Mouse (Mus musculus) heart, adult 8-10 months (tissue): ENCODE results near the gene Aqp5. TPM values are rescaled to one million over a fixed set of nuclear protein-coding genes. Genes with fewer than 3 reads are reported as not detected.
A peak's percentile ranks its signal among the peaks of the same experiment; 100 is the strongest.

Experiments used
- DNase-seq: peaks from one replicate; pipeline ENCODE4 v3.0.0; 2022; ENCODE audit warnings: low spot score
- total RNA-seq, 4 experiments: library from RNA; stranded (reverse); gene quantifications; 2 replicates each; pipeline ENCODE4 v1.2.4; 2022

Aqp5 gene
- total RNA-seq, 4 experiments from 2014 or later = 0.26 to 0.57 (median 0.37) TPM; not detected in 1

DNA sequence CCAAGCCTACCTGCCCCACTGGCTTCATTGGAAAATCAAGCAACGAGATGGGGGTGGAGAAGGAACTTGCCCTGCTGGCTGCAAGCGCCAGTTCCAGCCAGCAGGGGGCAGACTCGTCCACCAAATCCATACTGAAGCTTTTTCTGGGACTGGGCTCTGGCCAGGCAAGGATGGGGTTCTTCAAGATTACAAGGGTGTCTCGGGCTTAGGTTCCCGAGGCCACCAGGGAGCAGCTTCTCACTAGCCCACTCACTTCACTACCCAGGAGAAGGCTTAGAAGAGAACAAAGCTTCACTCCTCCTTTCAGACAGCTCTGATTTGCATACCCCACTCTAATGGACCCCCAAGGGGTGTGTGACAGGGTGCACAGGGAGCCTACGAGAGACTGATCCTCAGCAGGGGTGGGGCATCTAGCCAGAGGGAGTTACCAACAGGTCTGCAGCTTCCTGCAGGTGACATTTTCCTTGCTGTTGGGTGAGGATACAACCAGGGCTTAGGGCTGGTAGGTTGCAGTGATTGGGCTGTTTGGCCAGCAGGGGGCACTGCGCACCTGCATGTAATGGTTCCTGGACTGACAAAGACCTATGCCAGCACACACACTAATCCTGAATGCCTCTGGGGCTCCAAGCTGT, 5.6 kb downstream of the Aqp5 start:
- peak; percentile 71 for DNase-seq

DNA sequence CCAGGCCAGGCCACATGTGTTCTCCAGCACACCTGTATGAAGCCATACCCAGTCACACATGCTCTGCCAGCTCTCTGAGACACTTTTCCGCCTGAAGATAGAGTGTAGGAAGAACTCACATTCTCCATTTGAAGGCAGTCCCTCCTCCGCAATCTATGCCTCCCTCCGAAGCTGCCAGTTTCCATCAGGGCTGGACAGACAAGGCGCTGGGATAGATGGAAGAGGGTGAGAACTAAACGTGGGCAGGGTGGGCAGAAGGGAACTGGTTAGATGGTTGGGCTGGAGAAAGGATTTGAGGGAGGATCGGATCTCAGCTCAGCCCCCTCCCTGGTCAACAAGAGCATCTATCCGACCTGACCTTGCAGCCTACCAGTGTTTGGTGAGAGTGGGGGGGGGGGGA, 6.3 kb downstream of the Aqp5 start:
- no peak for DNase-seq

DNA sequence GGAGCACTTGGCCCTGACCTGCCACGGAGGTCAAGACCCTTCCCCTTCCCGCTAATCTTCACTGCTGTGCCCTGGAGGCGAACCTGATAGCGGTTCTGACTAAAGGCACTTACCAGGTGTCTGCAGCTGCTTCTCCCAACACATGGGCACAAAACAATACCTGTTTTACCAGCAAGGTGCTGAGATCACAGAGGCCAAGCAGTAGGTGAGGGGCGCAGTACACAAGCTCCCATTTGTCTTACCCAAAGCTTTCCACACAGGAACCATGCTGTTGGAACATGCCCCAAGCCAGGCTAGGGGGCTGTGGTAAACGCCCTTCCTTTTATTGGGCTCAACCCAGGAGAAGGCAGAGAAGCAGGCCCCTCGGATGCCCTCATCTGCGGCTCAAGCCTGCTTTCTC, 7.0 kb downstream of the Aqp5 start:
- DNase-seq = no peak

DNA sequence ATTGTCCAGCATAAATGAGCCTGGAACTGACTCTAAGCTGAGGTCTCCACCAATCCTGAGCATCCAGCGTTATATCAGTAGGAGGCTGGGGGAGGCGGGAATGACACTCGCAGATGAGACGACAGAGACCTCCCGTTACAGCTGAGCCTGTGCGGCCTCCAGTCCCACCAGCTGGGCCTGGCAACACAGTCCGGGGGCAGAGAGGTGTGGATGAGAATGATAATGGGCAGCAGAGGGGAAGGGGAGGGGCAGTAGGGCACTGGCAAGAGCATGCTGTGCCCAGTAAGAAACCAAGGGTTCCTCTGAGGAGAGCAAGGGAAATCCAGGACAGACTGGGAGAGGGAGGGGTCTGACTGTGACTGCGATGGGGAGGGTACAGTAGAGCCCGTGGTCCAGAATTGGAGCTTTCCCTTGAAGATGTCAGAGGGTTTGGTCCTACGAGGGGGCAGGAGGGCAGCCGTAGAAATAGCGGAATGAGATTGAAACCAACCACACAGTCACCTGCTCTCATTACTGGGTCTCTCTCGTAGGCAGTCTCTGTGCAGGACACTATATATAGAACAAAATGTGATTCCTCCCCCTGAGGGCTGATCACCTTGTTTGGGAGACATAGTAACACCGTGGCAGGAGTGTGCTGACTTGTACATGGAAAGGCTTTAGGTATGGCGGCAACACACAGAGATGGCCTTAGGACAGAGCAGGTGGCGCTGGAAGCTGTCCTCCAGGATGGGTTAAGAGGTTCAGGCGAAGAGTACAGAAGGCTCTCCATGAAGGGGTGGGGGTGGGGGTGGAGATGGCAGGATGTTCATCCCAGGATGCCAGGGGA, 8.9 kb downstream of the Aqp5 start:
- DNase-seq = no peak

DNA sequence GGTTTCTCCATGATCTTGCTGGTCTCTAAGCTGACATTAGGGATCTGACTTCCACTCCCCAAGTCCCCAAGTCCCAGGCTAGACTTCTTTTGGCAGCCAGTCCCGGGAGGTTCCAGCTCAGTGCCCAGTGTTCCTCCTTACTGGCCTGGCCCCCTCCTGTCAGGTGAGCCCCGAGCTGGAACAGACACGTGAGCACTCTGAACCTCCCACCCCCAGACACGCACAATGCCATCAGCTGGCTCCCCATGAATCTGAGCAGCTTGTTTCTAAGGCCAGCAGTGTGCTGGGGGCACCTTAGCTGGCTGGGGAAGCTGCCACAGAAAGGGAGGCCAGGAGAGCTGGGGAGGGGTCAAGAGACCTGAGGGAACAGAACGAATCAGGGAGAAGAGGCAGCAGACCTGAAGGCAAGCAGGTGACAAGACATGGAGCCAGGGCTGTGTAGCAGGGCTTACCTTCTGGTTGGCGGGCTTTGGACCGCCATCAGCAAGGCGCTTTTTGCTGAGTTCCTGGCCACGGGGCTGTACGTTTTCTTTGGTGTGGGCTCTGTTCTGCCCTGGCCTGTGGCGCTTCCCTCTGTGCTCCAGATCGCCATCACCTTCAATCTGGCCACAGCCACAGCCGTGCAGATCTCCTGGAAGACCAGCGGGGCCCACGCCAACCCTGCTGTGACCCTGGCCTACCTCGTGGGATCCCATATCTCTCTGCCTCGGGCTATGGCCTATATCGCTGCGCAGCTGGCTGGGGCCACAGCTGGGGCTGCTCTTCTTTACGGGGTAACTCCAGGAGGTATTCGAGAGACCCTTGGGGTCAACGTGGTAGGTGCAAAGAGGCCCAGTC, 10.6 kb downstream of the Aqp5 start, which contains the start of gene Aqp6:
TSS of gene Aqp6 (plus strand) at position 415 of the 837 bp plus-strand sequence.
- DNase-seq = no peak

DNA sequence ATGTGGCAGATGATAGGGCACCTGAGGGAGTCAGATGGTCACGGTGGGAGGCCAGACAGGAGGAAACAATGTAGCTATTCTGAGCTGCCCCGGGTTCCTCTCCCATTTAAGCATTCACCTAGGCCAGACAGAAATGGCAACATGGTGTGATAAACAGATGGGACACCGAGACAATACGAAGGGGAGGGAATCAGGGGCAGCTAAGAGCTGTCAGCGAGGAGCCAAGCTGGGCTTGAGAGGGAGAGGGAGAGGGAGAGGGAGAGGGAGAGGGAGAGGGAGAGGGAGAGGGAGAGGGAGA, 11.2 kb downstream of the Aqp5 start:
- no peak for DNase-seq

DNA sequence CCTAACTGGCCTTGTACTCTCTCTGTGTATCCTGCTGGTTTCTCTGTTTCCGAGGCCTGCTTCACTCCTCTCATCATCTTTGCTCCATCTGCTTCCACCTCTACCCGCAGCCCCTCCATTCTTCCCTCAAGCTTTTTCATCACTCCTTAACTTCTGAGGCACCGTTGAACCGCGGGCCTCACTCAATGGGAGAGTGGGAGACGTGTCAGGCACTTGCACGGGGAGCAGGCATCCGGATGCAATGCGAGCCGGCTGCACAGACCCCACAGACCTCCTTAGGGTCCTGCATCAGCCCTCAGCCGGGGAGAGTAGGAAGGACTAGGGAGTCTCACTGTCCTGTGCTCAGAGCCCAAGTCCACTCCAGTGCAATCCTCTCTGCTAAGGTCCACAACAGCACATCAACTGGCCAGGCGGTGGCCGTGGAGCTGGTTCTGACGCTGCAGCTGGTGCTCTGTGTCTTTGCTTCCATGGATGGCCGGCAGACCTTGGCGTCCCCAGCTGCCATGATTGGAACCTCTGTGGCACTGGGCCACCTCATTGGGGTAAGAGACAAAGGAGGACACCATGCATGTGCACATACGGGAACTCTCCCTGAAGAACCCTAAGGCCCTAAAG, 11.7 kb downstream of the Aqp5 start:
- no peak for DNase-seq

DNA sequence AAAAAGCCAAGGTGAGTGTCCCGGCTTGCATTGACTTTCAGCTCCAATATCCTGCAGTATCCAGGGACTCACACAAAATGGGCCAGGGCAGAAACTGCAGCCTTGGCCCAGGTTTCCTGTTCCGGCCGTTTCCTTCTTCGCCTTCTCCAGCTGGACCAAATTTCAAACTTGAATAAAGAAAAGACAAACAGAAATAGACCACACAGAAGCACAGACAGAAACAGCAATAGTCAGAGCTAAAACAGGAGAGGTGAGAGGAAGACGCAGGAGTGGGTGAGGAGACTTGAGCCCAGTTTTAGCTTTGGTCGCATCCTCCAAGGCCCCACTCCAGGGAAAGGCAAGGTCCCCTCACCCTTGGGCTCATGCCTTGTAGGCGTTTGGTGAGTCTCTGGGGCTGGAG, 12.6 kb downstream of the Aqp5 start:
- no peak for DNase-seq

DNA sequence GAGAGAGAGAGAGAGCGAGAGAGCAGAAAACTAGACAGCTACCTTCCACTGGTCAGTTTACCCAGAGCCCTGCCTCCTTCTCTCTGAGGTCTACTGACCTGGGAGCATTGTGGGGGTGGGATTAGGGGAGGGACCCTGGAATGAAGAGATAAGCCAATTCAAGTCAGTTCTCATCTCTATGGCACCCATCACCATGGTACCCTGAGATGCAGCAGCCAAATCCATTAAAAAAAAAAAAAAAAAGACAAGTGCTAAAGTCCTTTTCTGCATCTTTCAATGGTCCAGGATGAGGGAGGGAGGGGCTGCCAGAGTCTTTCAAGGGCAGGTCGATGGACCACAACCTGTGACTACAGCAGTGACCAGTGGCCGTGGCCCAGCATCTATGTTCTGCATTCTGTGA, 15.0 kb downstream of the Aqp5 start:
- DNase-seq = no peak

DNA sequence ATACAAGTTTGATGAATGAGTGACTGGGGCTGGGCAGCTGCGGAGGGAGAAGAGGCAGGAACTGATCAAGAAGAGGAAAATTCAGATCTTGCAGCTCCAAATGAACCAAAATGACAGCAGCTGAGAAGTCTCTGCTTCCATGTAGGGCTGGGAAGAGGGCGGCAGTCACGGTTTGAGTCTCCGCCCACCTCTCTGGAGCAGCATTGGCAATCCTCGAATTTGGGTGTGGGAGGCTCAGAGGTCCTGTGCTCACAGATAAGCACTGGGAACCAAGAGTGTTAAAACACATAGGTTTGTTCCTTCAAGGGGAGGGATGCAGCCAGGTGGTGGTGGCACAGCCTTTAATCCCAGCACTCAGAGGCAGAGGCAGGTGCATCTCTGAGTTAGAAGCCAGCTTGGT, 15.9 kb downstream of the Aqp5 start:
- no peak for DNase-seq

DNA sequence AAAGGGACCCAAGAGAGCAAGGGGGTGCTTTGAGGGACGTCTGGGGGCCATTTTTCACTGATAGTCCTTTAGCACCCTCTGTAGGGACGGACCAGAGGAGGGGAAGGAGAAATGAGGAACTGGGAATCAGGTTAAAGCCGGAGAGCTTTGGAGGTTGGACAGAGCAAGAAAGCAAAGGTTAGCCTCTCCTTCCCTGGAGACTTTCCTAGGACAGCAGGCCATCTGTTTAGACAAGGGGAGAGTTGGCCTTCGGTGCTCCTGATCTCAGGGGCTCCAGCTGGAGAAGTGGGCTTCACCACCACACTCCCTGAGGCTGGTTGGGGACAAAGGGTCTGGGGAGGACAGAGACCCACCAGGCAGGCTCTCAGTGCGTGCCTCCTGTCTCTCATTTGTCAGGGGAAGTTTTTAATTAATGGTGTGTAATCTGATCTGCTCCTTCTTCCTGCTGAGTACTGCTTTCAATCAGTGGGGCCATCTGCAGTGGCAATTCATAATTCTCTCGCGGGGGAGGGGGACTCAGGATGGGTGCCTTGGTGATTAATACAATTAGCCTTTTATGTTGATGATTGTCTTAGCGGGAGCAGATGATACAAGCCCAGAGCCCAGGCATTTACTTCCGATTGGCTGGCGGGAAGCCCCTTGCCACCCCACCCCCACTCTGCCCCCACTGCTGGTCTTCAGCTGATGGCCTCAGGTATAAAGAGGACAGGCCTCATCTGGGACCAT, 17.0 kb downstream of the Aqp5 start:
- DNase-seq = no peak

DNA sequence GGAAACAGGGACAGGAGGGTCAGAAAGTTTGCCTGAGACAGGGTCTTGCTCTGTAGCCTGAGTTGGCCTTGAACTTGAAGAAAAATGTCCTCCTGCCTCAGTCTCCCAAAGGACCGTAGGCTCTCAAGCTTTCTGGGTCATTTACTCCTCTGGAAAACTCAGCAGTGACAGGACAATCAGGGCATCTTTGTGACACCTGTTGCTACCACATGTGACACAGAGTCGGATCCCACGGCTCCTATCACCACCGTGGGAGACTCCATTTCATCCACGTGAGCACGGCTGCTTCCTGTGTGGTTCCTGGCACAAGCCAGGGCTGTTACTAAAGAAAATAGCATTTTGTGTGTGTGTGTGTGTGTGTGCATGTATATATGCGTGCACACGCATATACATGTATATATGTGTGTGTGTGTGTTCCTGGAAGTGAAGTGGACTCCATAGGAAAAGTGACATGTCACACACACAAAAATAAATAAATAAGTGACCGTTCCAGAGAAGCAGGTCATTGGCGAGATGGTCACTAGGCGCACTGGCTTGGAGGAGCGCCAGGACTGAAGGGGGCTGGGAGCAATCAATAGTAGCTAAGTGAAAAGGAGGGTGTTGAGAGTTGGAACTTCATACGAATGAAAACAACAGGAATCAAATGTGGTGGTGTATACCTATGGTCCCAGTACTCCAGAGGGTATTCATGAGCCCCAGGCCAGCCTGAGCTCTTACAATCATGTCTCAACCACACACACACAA, 18.0 kb downstream of the Aqp5 start:
- no peak for DNase-seq

DNA sequence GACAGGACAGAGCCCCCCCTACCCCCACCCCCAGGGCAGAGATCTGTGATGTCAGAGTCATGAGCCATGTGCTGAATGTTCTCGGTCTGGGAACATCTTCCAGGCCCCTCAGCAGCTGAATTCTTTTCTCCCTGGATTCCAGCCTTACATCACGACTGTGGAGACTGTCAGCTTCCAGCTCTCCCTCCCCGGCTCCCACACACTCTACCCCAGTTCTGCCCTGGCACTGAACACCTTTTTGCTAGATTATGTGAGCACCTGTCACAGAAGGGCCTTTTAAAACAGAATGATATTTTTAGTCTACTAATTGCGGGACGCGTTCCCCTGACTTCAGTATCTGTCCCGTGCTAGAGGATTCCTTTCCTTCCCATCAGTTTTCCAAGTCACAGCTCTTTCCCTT, 21.0 kb downstream of the Aqp5 start:
- DNase-seq = no peak

DNA sequence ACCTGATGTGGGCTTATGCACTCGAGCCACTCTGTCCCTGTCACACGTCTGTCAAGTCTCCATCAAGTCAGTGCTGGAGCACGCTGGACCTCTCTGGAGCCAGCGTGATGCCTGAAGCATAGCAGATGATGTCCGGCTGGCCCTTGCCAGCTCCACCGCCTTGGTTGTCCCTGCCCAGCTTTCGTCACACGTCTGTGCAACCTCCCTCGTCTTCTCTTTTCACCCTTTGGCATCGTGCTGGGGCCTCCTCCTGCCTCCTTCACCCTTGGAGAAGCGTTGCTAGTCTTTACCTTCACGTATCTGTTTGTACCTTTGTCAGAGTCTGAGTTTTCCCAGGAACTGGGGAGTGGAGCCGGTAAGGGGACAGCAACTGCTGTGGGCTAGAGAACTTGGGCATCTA, 23.7 kb downstream of the Aqp5 start:
- DNase-seq = no peak

DNA sequence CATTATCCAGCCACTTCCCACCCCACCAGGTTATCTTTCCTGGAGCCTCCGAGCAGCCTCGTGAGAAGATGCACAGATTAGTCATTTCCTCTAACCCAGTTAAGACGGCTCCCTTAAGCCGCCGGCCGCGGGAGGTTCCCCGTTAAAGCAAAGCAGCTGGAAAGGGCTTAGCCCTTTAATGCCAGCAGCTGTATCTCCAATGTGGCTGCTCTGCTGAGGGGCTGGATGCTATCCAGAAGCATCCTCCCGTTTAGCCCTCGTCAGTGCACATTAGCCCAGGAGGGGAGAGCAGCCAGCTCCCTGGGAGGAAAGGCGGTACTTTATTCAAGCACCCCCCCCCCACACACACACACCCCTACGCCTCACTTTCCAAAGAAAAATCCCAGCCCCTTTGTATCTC, 24.2 kb downstream of the Aqp5 start:
- peak; percentile 9 for DNase-seq

DNA sequence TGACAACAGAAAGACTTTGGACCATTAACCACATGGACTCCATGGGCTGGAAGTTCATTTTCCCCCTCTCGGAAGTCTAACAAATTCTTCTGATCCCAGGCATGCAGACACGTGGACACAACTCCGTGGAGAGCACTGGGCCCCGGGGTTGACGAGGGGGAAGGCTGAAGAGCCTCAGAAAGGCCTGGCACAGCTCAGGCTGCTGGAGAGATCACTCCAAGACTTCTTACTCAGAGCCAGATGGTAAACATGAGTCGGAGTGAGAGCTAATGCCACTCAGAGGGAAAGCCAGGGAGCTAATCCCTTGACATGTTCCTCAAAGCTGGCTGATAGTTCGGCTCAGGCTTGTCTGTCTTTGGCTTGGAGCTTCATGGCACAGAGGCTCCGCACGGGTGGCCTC, 24.7 kb downstream of the Aqp5 start:
- no peak for DNase-seq

DNA sequence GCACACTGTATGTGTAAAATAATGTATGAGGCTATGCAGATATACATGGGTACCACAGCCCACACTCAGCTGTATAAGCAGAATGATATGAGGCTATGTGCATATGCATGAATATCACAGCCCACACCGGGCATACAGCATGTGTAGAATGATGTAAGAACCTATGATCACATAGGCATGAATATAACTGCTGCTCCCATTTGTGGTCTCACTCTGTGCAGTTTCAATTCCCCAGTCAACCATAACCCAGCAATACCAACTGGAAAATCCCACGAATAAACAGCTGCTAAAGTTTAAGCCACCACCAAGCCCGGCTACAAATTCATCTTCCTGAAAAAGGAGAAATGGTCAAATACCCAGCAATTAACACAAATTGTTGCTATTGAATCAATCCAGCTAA, 28.0 kb downstream of the Aqp5 start:
- DNase-seq = no peak

DNA sequence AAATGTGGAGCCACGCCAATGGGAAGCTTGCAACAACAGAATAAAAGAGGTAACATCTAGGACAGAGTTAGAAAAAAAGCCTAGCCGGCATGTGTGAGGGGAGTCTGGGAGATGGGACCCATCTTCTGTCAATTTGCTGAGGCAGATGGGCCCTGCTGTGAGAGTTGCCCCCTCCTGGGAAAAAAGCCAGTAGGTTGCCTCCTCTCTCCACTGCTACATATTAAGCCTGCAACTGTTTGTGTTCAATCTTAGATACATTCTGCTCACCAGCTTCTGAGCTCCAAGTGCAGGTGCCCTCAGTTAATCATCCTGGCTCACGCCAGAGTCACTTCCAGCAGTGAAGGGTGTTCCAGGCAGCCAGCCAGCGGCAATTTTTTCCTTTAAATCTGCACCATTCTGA, 29.2 kb downstream of the Aqp5 start:
- no peak for DNase-seq

DNA sequence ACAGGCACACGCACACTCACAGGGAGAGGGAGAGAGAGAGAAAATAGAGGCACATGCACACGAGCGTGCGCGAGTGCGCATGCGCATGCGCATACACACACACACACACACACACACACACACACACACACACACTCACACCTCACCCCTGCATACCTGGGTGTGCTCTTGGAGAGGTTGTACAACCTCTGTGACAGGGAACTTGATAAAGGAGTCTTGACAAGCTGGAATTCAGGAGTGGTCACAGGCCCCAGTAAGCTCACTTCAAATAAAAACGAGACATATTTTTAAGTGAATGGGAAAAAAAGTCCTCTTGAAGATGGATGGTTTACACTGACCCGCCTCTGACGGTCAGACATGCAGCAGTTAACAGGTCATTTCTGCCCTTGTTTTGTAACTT, 31.5 kb downstream of the Aqp5 start:
- DNase-seq = no peak

DNA sequence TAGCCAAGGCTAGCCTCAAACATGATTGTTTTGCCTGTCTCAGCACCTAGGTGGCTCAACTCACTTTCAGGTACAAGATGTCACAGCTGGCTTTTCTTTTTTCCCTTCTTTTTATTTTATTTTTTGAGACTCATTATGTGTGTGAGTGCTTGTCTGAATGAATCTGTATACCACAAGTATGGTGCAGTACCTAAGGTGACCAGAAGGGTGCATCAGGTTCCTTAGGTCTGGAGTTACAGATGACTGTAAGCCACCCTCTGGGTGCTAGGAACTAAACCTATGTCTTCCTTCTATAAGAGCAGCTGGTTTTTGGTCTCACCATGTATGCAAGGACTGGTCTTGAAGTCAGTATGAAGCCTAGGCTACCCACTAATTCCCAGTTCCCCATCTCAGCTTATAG, 41.0 kb downstream of the Aqp5 start:
- no peak for DNase-seq

DNA sequence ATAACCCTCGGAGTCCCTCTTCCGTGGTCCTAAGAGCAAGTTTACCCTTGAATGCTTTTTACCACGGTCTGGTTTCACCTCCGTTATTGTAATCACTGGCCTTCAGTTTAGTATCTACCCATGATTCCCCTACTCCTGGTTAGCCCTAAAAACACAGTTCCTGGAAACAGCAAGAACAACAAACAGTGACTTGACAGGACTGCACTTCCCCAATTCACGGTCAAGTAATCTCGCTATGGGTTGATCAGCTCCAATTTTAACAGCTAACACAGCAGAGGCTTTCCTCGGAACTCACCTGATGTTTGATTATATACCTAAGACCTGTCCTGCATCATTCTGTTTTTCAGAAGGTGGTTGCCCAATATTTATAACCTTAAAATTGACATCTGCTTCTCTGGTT, 44.1 kb downstream of the Aqp5 start:
- DNase-seq = no peak
